Mouse (Mus musculus) cerebellum, adult 2 months (tissue): ENCODE data around the gene Fus.

Experiments
- CTCF ChIP-seq: fragments of 200-500 bp; IDR thresholded peaks from 2 replicates; pipeline ENCODE4 v1.5.1; 2011; ENCODE audit warnings: low read depth, mild to moderate bottlenecking, control low read depth, low read length, moderate library complexity, borderline replicate concordance; ENCODE audit not compliant: insufficient read depth
- POLR2A ChIP-seq: fragments of 200-500 bp; IDR thresholded peaks from 2 replicates; pipeline ENCODE4 v1.6.1; 2011; ENCODE audit warnings: low read length, control low read depth, borderline replicate concordance; ENCODE audit not compliant: insufficient read depth

- TF ChIP-seq CTCF: no peak
- TF ChIP-seq POLR2A: no peak
Measured at GRCm38 (mm10) chr7:127944614-127945013, 22.6 kb upstream of the Fus start.
